Mouse (Mus musculus) liver, postnatal 0 days (tissue): ENCODE measurements around the gene Fndc8. TPM values are rescaled to one million over a fixed set of nuclear protein-coding genes. Genes with fewer than 3 reads are reported as not detected.
A peak's percentile ranks its signal among the peaks of the same experiment; 100 is the strongest.

ENCODE experiments used
- ATAC-seq: fragments of 200-750 bp; cut with Nextera tagmentation; 2 replicates; pipeline ENCODE4 v1.8.0; 2017; ENCODE audit warnings: mild to moderate bottlenecking, moderate library complexity
- DNase-seq: peaks from one replicate; pipeline ENCODE4 v3.0.0-alpha.2; 2016
- H3K27ac ChIP-seq: fragments of 300-500 bp; sonication (generic); 2 replicates; pipeline ENCODE4 v1.5.1; 2014; ENCODE audit warnings: antibody characterized with exemption, moderate library complexity, mild to moderate bottlenecking, low read depth
- H3K27me3 ChIP-seq: fragments of 300-500 bp; sonication (generic); 2 replicates; pipeline ENCODE4 v1.6.1; 2014; ENCODE audit warnings: low read length, control low read depth, mixed read lengths; ENCODE audit not compliant: insufficient read depth
- H3K36me3 ChIP-seq: fragments of 300-500 bp; sonication (generic); replicated peaks from 2 replicates; pipeline ENCODE4 v1.6.1; 2014; ENCODE audit warnings: mild to moderate bottlenecking, control low read depth, low read length, moderate library complexity, mixed read lengths; ENCODE audit not compliant: insufficient read depth
- H3K4me1 ChIP-seq: fragments of 300-500 bp; sonication (generic); 2 replicates; pipeline ENCODE4 v1.6.1; 2014; ENCODE audit warnings: antibody characterized with exemption, mild to moderate bottlenecking, control low read depth; ENCODE audit not compliant: insufficient read depth
- H3K4me2 ChIP-seq: fragments of 300-500 bp; sonication (generic); 2 replicates; pipeline ENCODE4 v1.6.1; 2014; ENCODE audit warnings: low read depth, mild to moderate bottlenecking, low read length, moderate library complexity, mixed read lengths
- H3K4me3 ChIP-seq: fragments of 300-500 bp; sonication (generic); 2 replicates; pipeline ENCODE4 v1.5.1; 2014; ENCODE audit warnings: low read depth, low read length
- H3K9ac ChIP-seq: fragments of 300-500 bp; sonication (generic); replicated peaks from 2 replicates; pipeline ENCODE4 v1.6.1; 2014; ENCODE audit warnings: mild to moderate bottlenecking, moderate library complexity
- H3K9me3 ChIP-seq: fragments of 300-500 bp; sonication (generic); 2 replicates; pipeline ENCODE4 v1.6.1; 2016; ENCODE audit warnings: mild to moderate bottlenecking, control low read depth, low read length, mixed read lengths
- CTCF ChIP-seq: sonication (generic); IDR thresholded peaks from 2 replicates; pipeline ENCODE4 v1.5.1; 2016; ENCODE audit warnings: antibody characterized with exemption, low read depth
- EP300 ChIP-seq: IDR thresholded peaks from 2 replicates; pipeline ENCODE4 v1.6.1; 2016; ENCODE audit warnings: antibody characterized with exemption, low read depth, mild to moderate bottlenecking
- WGBS: fragments of 180-500 bp; shearing (Covaris S2); extraction: QIAGEN DNeasy Blood & Tissue Kit; methylation state at CpG from one replicate; pipeline ENCODE4 v1.1.7; 2014; ENCODE audit not compliant: insufficient replicate concordance; 5-methylcytosine and 5-hydroxymethylcytosine counted together
- polyA plus RNA-seq: library from polyadenylated mRNA; unstranded; fragments of >200 nt; fragmentation: Nextera tagmentation; extraction: Ambion mirVana; gene quantifications from 2 replicates; pipeline ENCODE4 v1.2.1, GENCODE M21; 2015

Gene Fndc8
- polyA plus RNA-seq, 1 experiment from 2014 or later, result 0.28 TPM

GRCm38 (mm10) chr11:82856032-82856431 is 35.9 kb upstream of the Fndc8 start:
- Histone ChIP-seq H3K36me3 (peaks cover 3% of the 10 kb centered on the region; the same call in 1 of the 2 replicates), H3K4me1 (peaks cover 44% of the 10 kb centered on the region), H3K9ac (no peak overlapping the region), H3K27me3 (no peaks in the 10 kb centered on the region), H3K27ac (peak overlapping the region; percentile 29; the same call in 1 of the 2 replicates), H3K9me3 (no peaks in the 10 kb centered on the region), H3K4me2 (no peak overlapping the region), H3K4me3 (no peak overlapping the region)
- DNase-seq (no peak), ATAC-seq (no peak)
- TF ChIP-seq EP300 (no peak), CTCF (no peak)
- 82% methylated on average over 10 of the region's 10 CpGs for WGBS

GRCm38 (mm10) chr11:82857307-82857848 is 34.5 kb upstream of the Fndc8 start:
- Histone ChIP-seq H3K4me1 (peaks cover 47% of the 10 kb centered on the region), H3K9ac (no peak overlapping the region), H3K4me2 (no peak overlapping the region), H3K9me3 (no peaks in the 10 kb centered on the region), H3K36me3 (peaks cover 3% of the 10 kb centered on the region; the same call in 1 of the 2 replicates), H3K4me3 (no peak overlapping the region), H3K27me3 (no peaks in the 10 kb centered on the region), H3K27ac (peak overlapping the region; percentile 69)
- TF ChIP-seq EP300 (no peak), CTCF (no peak)
- no peak for DNase-seq
- WGBS, result 62% methylated on average over 13 of the region's 13 CpGs
- no peak for ATAC-seq

GRCm38 (mm10) chr11:82860759-82861158 is 31.2 kb upstream of the Fndc8 start:
- H3K27ac ChIP-seq, result no peak overlapping the region
- H3K4me3 ChIP-seq, result no peak overlapping the region
- H3K4me2 ChIP-seq, result no peak overlapping the region
- no peak for ATAC-seq
- TF ChIP-seq EP300 (no peak), CTCF (no peak)
- no peaks in the 10 kb centered on the region for H3K9me3 ChIP-seq
- H3K27me3 ChIP-seq, result no peaks in the 10 kb centered on the region
- 73% methylated on average over 6 of the region's 6 CpGs for WGBS
- H3K4me1 ChIP-seq, result peaks cover 48% of the 10 kb centered on the region
- DNase-seq, result no peak
- H3K36me3 ChIP-seq, result peaks cover 3% of the 10 kb centered on the region; the same call in 1 of the 2 replicates
- H3K9ac ChIP-seq, result no peak overlapping the region

- no peak for ATAC-seq
- H3K9me3 ChIP-seq, result no peaks in the 10 kb centered on the region
- no peak overlapping the region for H3K4me2 ChIP-seq
- H3K27ac ChIP-seq, result no peak overlapping the region
- peaks cover 40% of the 10 kb centered on the region for H3K4me1 ChIP-seq
- TF ChIP-seq EP300, result no peak
- no peak for TF ChIP-seq CTCF
- whole genome bisulfite sequencing, result 75% methylated on average over 8 of the region's 8 CpGs
- H3K27me3 ChIP-seq, result no peaks in the 10 kb centered on the region
- DNase-seq, result no peak
- H3K4me3 ChIP-seq, result no peak overlapping the region
- H3K36me3 ChIP-seq, result peaks cover 3% of the 10 kb centered on the region; the same call in 1 of the 2 replicates
- H3K9ac ChIP-seq, result no peak overlapping the region
Observed at GRCm38 (mm10) chr11:82861558-82861957, 30.4 kb upstream of the Fndc8 start.

- no peaks in the 10 kb centered on the region for H3K9me3 ChIP-seq
- H3K36me3 ChIP-seq, result peaks cover 3% of the 10 kb centered on the region; the same call in 1 of the 2 replicates
- H3K27me3 ChIP-seq, result no peaks in the 10 kb centered on the region
- H3K4me3 ChIP-seq, result no peak overlapping the region
- peaks cover 35% of the 10 kb centered on the region for H3K4me1 ChIP-seq
- DNase-seq, result no peak
- H3K9ac ChIP-seq, result no peak overlapping the region
- 0 out of 2 replicates have a peak overlapping the region, but pooled peaks have one; percentile 2 for H3K4me2 ChIP-seq
- H3K27ac ChIP-seq, result peak overlapping the region; percentile 17; the same call in 1 of the 2 replicates
- WGBS, result 58% methylated on average over 9 of the region's 9 CpGs
- TF ChIP-seq CTCF (no peak), EP300 (peak; percentile 37; the same call in 1 of the 2 replicates)
- ATAC-seq, result no peak
Observed at GRCm38 (mm10) chr11:82862638-82863037, 29.3 kb upstream of the Fndc8 start.

GRCm38 (mm10) chr11:82863059-82863458 is 28.9 kb upstream of the Fndc8 start:
- H3K36me3 ChIP-seq, result peaks cover 3% of the 10 kb centered on the region; the same call in 1 of the 2 replicates
- WGBS, result 89% methylated on average over 2 of the region's 2 CpGs
- H3K4me2 ChIP-seq, result 0 out of 2 replicates have a peak overlapping the region, but pooled peaks have one; percentile 2
- no peaks in the 10 kb centered on the region for H3K9me3 ChIP-seq
- DNase-seq (no peak), ATAC-seq (no peak)
- H3K9ac ChIP-seq, result no peak overlapping the region
- H3K4me1 ChIP-seq, result peaks cover 32% of the 10 kb centered on the region
- H3K27me3 ChIP-seq, result no peaks in the 10 kb centered on the region
- TF ChIP-seq CTCF, result no peak
- TF ChIP-seq EP300, result no peak
- no peak overlapping the region for H3K4me3 ChIP-seq
- peak overlapping the region; percentile 17; the same call in 1 of the 2 replicates for H3K27ac ChIP-seq
